Mouse (Mus musculus): ENCODE results near the gene Ciart.
"Not testable (repeated sequence)": the region's sequence is repeated elsewhere in the genome, so short reads cannot be mapped to it uniquely, and the experiment has no call there.

Gene Ciart

GRCm38 (mm10) chr3:95865571-95865970 is 16.5 kb downstream of the Ciart start:
- no peak for DNase-seq (ENCODE audit: low spot score in 2 of 2)

- DNase-seq (ENCODE audit: low spot score in 2 of 2), result no peak
These were observed 17.0 kb downstream of the Ciart start for GRCm38 (mm10) chr3:95865050-95865449.

GRCm38 (mm10) chr3:95863578-95863977 is 18.5 kb downstream of the Ciart start:
- no peak for DNase-seq (ENCODE audit: low spot score in 2 of 2)

GRCm38 (mm10) chr3:95861796-95862195 is 20.3 kb downstream of the Ciart start:
- DNase-seq (ENCODE audit: low spot score in 2 of 2), result no peak

GRCm38 (mm10) chr3:95861216-95861615 is 20.8 kb downstream of the Ciart start:
- DNase-seq (ENCODE audit: low spot score in 2 of 2), result no peak

GRCm38 (mm10) chr3:95860323-95860722 is 21.7 kb downstream of the Ciart start:
- no peak for DNase-seq (ENCODE audit: low spot score in 2 of 2)

- not testable (repeated sequence) for DNase-seq (ENCODE audit: low spot score in 2 of 2)
These were observed 23.8 kb downstream of the Ciart start for GRCm38 (mm10) chr3:95858278-95858677.

GRCm38 (mm10) chr3:95857050-95857449 is 25.0 kb downstream of the Ciart start:
- DNase-seq (ENCODE audit: low spot score in 2 of 2), result not testable (repeated sequence)

GRCm38 (mm10) chr3:95856115-95856514 is 25.9 kb downstream of the Ciart start:
- DNase-seq (ENCODE audit: low spot score in 2 of 2), result no peak

- peak; percentile 93 to 94 for DNase-seq (ENCODE audit: low spot score in 2 of 2)
These were observed 26.5 kb downstream of the Ciart start, which contains the start of gene Prpf3 for GRCm38 (mm10) chr3:95855502-95856089. Prpf3 (minus strand) TSS chr3:95855885.

GRCm38 (mm10) chr3:95851317-95851716 is 30.7 kb downstream of the Ciart start:
- DNase-seq (ENCODE audit: low spot score in 2 of 2), result no peak

- DNase-seq (ENCODE audit: low spot score in 2 of 2), result no peak
These were observed 31.4 kb downstream of the Ciart start for GRCm38 (mm10) chr3:95850611-95851010.

- DNase-seq (ENCODE audit: low spot score in 2 of 2), result no peak
These were observed 39.4 kb downstream of the Ciart start for GRCm38 (mm10) chr3:95842503-95843214.

- DNase-seq (ENCODE audit: low spot score in 2 of 2), result no peak
These were observed 42.8 kb downstream of the Ciart start for GRCm38 (mm10) chr3:95839250-95839649.

GRCm38 (mm10) chr3:95829053-95829452 is 53.0 kb downstream of the Ciart start:
- no peak for DNase-seq (ENCODE audit: low spot score in 2 of 2)
